Mouse (Mus musculus): Measurements from ENCODE around the gene Galt. TPM values are rescaled to one million over a fixed set of nuclear protein-coding genes. Genes with fewer than 3 reads are reported as not detected.

Gene Galt
- polyA plus RNA-seq (2012; rRNA removed) = 64.7 and 65.2 TPM in 2 replicates

DNA sequence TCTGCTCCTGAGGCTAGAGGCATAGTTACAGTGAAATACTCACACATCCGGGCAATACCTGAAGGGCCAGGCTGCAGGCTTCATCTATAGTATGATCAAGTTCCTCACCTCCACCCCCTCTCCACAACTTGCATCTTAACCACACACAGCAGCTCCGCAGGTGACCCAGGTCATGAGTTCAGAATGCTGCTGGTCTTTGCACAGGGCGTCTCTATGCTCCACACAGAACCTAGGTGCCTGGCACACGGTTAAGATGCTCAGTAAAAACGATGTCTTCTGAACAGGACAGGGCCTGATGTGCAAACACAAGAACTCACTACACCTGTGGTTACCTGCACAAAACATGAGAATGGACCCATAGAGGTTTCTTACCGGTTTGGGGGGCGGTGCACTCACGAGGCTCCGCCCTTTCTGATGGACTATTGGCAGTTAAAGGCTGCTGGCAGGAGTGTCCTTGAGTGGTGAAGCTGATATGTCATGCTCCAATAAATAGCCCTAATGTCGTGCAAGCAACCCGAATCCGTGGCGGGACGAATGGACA is at the start of gene Galt:
Gene Galt (plus strand): TSS at position 432 of the 541 bp plus-strand sequence.
- no peak for DNase-seq (ENCODE audit: low spot score)

GRCm38 (mm10) chr4:41705922-41706754 is 48.9 kb upstream of the Galt start:
- no peak for DNase-seq (ENCODE audit: low spot score)

GRCm38 (mm10) chr4:41707011-41707535 is 48.0 kb upstream of the Galt start:
- no peak for DNase-seq (ENCODE audit: low spot score)

DNA sequence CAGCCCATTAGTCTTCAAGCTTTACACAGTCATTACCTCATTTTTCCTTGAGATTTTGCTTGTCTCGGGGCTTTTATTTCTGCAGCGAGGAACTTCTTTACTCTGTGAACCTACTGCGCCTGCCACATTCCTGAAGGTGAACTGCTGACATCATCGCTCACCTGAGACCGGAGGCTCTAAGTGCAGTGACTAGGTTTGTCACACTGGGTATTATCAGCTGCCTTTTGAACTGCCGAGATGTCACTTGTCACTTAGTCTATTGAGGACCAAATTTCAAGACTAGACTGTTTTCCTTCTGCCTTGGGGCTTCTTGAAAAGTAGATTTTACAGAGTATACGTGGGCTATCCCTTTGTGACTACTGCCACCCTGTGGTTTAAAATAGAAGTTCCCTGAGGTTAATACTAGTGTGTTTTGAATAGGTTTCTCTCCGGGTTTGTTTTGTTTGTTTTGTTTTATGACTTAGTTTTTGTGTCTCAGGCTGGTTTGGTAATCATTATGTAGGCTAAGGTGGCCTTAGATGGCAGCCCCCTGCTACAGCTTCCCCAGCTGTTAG is 46.8 kb upstream of the Galt start:
- DNase-seq (ENCODE audit: low spot score) = no peak

DNA sequence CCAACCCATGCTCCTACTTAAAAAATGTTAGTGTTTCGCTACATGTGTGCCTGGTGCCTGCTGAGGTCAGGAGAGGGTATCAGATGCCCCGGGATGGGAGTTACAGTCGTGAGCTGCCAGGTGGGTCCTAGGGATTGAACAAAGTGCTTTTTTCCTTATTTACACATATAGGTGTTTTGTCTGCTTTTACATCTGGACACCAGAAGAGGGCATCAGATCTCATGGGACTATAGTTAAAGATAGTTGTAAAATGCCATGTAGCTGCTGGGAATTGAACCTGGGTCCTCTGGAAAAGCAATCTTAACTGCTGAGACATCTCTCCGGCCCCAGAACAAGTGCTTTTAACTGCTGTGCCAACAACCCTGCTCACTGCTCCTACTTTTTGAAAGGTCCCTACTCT is 44.8 kb upstream of the Galt start:
- no peak for DNase-seq (ENCODE audit: low spot score)

GRCm38 (mm10) chr4:41711705-41712375 is 43.2 kb upstream of the Galt start:
- no peak for DNase-seq (ENCODE audit: low spot score)

GRCm38 (mm10) chr4:41712421-41713196 is 42.4 kb upstream of the Galt start:
- no peak for DNase-seq (ENCODE audit: low spot score)

- peak; percentile 79 for DNase-seq (ENCODE audit: low spot score)
Observed at GRCm38 (mm10) chr4:41713197-41714067, 41.6 kb upstream of the Galt start, which contains the start of gene Rpp25l. Gene Rpp25l, minus strand, starts transcription at chr4:41713534.

DNA sequence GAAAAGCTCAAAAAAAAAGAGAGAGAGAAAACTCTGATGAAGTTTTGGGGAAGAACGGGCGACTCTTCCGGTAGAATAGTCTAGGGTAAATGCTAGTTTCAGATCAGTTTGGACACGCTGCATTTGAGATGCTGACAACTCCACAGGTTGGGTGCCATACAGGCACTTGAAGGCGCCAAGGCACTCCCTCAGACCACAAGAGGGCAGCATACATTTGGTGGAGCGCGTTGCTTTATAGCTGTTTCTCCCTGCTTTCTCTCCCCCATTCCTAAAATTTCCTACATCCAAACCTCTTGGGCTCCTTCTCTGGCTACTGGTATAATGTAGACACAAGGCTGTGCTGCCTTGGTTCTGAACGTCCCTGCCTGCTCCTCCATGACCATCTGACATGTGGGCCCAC is 40.8 kb upstream of the Galt start:
- no peak for DNase-seq (ENCODE audit: low spot score)

GRCm38 (mm10) chr4:41715082-41715481 is 39.9 kb upstream of the Galt start:
- no peak for DNase-seq (ENCODE audit: low spot score)

DNA sequence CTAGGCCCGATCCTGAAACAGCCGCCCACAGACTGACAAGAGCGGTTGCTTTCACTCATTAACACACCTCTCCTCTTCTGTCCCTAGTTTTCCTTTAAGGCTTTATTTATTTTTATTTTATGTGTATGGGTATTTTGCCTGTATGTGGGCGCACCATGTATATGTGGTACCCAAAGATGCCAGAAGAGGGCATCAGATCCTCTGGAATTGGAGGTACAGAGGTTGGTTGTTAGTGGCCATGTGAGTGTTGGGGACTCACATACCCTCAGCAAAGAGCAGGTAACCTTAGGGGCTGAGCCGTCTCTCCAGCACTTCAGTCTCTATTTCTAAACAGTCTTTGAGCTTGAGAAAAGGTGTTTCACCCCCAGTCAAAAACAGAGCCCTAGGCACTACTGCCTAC is 39.4 kb upstream of the Galt start:
- DNase-seq (ENCODE audit: low spot score) = no peak

DNA sequence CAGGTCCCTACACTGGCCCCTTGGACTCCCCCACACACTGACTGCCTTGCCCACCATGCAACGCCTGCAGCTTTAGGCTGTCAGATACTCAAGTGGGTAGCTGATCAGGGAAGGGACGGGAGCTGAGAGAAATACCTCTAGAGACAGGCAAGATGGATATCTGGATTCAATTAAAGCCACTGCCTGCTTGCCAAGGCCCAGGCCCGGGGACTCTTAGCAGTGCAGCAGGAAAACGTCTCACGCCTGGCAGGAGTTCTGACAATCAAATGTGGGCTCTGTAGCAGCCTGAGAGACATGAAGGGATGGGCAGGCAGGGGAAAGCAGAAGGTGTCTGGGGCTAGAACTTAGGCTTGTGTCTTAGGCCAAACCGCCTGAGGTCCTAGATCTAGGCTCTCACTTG is 38.2 kb upstream of the Galt start:
- DNase-seq (ENCODE audit: low spot score) = no peak

DNA sequence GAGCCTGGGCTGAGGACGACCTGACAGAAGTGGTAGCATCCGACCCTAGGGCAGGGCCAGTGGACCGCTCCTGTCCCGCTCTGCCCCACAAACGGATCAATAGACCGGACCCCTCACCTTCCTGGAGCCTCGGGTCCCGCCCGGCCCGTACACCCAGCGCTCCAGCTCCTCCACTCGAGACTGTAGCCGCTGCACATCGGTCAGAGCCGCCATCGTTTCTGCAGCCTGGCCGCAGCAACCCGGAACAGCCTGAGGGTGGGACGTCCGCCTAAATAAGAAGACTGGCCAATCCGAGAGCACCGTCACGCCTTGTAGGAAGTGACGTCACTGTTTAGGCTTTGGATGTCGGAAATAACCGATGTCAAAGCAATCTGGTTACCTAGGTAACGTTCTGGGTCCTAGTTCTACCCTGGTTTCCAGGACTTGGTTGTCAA is 32.1 kb upstream of the Galt start, which contains the start of gene Dctn3:
Gene Dctn3 (minus strand): TSS at position 253 of the 434 bp plus-strand sequence.
- DNase-seq (ENCODE audit: low spot score) = peak; percentile 68

DNA sequence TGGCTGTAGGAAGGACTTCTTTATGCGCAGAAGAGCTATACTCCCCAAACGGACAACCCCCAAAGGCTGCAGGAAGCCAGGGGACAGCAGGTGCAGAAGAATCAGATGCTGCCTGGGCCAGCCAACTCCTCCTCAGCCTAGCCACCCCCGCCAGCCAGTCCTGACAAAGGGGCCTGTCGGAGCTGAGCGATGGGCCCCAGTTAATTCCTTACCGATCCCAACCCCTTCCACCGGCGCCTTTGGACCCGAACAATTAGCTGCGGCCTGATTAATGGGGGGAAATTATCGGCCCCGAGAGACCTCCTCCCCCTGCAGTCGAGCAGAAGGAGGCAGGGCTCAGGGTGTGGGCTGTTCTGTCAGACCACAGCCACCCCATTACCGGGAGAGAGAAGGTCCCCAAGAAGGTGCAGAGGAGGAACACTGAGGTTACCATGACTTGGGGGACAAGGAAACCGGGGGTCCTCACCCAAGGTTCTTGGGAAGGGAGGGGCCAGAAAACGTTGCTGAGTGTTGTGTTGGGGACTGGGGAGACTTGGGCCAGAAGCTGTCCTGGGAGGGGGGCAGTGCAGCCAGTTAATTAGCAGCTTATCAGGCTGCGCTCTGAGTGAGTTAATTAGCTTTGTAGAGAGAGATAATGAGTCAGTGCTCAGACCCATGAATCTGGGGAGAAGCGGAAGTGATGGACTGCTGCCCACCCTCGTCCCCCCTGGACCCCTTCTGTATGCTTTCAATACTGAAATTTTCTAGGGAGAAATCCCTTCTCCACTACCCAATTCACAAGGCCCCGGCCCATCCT is 28.0 kb upstream of the Galt start:
- DNase-seq (ENCODE audit: low spot score) = no peak

- DNase-seq (ENCODE audit: low spot score) = no peak
Observed at GRCm38 (mm10) chr4:41731052-41731765, 23.8 kb upstream of the Galt start, which contains the start of gene Arid3c. Gene Arid3c, minus strand, starts transcription at chr4:41731142.

DNA sequence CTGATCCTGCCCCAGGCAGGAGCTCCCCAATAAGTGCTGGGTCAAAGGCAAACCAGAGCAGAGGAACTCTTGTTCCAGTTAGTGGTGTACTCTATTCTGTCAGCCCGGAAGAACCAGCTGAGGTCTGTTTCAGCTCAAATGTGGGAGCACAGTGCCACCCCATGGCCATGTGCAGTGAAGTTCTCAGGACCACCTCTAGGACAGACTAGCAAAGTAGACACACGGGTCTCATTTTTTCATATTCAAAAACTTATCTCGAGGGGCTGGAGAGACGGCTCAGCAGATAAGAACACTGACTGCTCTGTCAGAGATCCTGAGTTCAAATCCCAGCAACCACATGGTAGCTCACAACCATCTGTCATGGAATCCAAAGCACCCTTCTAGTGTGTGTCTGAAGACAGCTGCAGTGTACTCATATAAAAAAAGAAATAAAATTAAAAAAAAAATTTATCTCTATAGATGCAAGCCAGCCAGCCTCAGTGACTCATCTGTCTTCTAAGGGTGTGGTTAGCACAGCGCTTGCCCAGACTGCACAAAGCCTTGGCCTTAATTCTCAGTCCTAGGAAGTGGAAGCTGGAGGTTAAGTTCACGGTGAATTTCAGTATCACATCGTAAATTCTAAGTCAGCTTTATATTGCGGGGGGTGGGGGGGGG is 17.3 kb upstream of the Galt start:
- peak; percentile 46 for DNase-seq (ENCODE audit: low spot score)

GRCm38 (mm10) chr4:41738256-41738603 is 16.8 kb upstream of the Galt start:
- no peak for DNase-seq (ENCODE audit: low spot score)

DNA sequence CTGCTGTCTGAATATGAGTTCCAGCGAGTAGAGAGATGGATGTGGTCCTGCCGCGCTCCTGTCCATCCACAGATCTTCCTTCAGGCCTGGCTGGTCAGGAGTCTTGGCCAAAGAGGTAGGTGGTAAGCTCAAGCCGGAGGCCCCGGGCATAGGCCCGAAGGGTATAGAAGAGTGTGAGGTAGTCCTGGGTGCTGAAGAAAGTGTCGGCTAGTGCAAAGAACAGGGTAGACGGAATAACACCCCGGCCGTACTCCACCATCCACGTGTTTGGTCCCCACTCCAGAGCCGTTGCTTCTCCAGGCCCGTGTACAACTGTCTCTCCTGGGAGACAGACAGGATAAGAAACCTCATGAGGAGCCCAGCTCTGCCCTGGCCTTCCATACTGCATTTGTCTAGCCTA is 15.8 kb upstream of the Galt start:
- no peak for DNase-seq (ENCODE audit: low spot score)
